ENCODE assay signal across 9 mouse cellular contexts in genomic region chr5:129602071-129602487, GRCm38 (mm10). TPM values are rescaled to one million over a fixed set of nuclear protein-coding genes. Genes with fewer than 3 reads are reported as not detected.
DNase-seq lines count a peak whose midpoint lies in the region; ATAC-seq lines count a peak whose summit lies in the region.
"Had no signal": no experiment of that assay in that cellular context is flagged by ENCODE, and none has a peak within 500 bp of the region (broad histone marks: within the 10 kb centered on the region; RNA-seq: fewer than 3 reads in every experiment).

No protein-coding gene starts in this region.

- no peaks in the 10 kb centered on the region for H3K36me3 ChIP-seq in limb, embryonic 10.5 days

- H3K4me1 ChIP-seq in limb, embryonic 10.5 days, result no peaks in the 10 kb centered on the region
- H3K4me1 ChIP-seq: midbrain, embryonic 12.5 days had no signal

- DNase-seq in heart, postnatal 4 days, result peak; percentile 36
- DNase-seq in heart, adult 11 months, result no peak
- DNase-seq in B cell, adult 2 months, result peak; percentile 41 to 43
- DNase-seq in adrenal gland, postnatal 36 days, result peak; percentile 34 to 35
- peak; percentile 48 for DNase-seq in limb, embryonic 10.5 days (ENCODE audit: low spot score)
- no peak for DNase-seq in right cerebral cortex, postnatal 10 days (ENCODE audit: low spot score in 2 of 2)
- DNase-seq in right cerebral cortex, adult 18-20 months, result no peak

- 29% methylated on average over 16 of the region's 16 CpGs for WGBS in limb, embryonic 10.5 days

- no peak for ATAC-seq in activated CD4-positive, CD25-positive, alpha-beta regulatory T cell, adult 4 months

- H3K27me3 ChIP-seq in limb, embryonic 10.5 days (ENCODE audit: low read depth, poor library complexity, severe bottlenecking), result no peaks in the 10 kb centered on the region
- H3K27me3 ChIP-seq: midbrain, embryonic 12.5 days had no signal

- no peak overlapping the region for H3K27ac ChIP-seq in limb, embryonic 10.5 days
- H3K27ac ChIP-seq: midbrain, embryonic 12.5 days had no signal

- H3K4me3 ChIP-seq in limb, embryonic 10.5 days, result 0 out of 2 replicates have a peak overlapping the region, but pooled peaks have one; percentile 2
- H3K4me3 ChIP-seq: midbrain, embryonic 12.5 days had no signal

- H3K9me3 ChIP-seq in limb, embryonic 10.5 days (replicated peaks), result no peaks in the 10 kb centered on the region

RNA-seq across cellular contexts. Expression of gene Mmp17, which starts 18.1 kb away (rescaled TPM):
- 1 to 10 TPM; 1.0 to 1.5 TPM for total RNA-seq in heart, postnatal 4 days (2021)
- 1 to 10 TPM in 1 of 2 experiments, under 1 TPM in 1; 0.95 to 1.9 TPM for total RNA-seq in adrenal gland, postnatal 36 days (2021)
- 1.4 and 1.5 TPM in 2 replicates for polyA plus RNA-seq in limb, embryonic 10.5 days (2016; fragmentation: Nextera tagmentation; extraction: Ambion mirVana)
- polyA plus RNA-seq in activated CD4-positive, CD25-positive, alpha-beta regulatory T cell, adult 4 months (2017; shearing (Covaris generic)), result under 1 TPM; 0.07 to 0.09 TPM

Comparison
In these comparisons a context has a peak if more than half of its experiments do, and no peak if none do; other contexts are left out.
1. DNase-seq: peak in heart, postnatal 4 days (single experiment), B cell, adult 2 months (2 of 2), adrenal gland, postnatal 36 days (2 of 2) and limb, embryonic 10.5 days (single experiment); none in heart, adult 11 months (single experiment), right cerebral cortex, postnatal 10 days (0 of 2) and right cerebral cortex, adult 18-20 months (single experiment).